Mouse (Mus musculus): ENCODE measurements around the gene Zfp398. TPM values are rescaled to one million over a fixed set of nuclear protein-coding genes. Genes with fewer than 3 reads are reported as not detected.

Gene Zfp398
- polyA plus RNA-seq, 1 experiment from 2014 or later, result 2.2 TPM

DNA sequence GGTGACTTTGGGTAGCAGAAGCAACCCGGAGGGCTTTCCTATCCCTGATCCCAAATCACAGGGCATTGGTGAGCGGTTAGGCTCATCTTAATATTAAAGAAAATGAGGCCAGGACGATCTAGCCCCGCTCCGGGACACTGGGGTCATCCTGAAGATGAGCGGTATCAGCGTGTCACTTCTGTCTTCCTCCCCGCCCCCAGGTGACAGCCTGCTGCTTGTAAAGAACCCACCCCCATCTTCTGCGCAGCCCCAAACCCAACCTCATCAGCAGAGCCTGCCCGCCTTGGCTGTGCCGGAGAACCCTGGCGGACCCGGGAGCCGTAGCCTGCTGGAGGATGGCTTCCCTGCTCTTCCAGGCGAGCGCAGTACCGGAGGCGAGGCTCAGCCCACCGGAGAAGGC, 68.9 kb downstream of the Zfp398 start:
- no peak overlapping the region for H3K27ac ChIP-seq
- H3K9me3 ChIP-seq (replicated peaks), result peaks cover 6% of the 10 kb centered on the region; the same call in 1 of the 2 replicates
- DNase-seq, result no peak
- no peaks in the 10 kb centered on the region for H3K27me3 ChIP-seq
- no peaks in the 10 kb centered on the region for H3K4me1 ChIP-seq (replicated peaks)
- 81% methylated on average over 19 of the region's 19 CpGs for WGBS (ENCODE audit: insufficient replicate concordance)
- peaks cover 71% of the 10 kb centered on the region for H3K36me3 ChIP-seq
- ATAC-seq (ENCODE audit: low read depth), result no peak
- H3K4me3 ChIP-seq (replicated peaks), result no peak overlapping the region
- no peak overlapping the region for H3K4me2 ChIP-seq
- no peak overlapping the region for H3K9ac ChIP-seq

DNA sequence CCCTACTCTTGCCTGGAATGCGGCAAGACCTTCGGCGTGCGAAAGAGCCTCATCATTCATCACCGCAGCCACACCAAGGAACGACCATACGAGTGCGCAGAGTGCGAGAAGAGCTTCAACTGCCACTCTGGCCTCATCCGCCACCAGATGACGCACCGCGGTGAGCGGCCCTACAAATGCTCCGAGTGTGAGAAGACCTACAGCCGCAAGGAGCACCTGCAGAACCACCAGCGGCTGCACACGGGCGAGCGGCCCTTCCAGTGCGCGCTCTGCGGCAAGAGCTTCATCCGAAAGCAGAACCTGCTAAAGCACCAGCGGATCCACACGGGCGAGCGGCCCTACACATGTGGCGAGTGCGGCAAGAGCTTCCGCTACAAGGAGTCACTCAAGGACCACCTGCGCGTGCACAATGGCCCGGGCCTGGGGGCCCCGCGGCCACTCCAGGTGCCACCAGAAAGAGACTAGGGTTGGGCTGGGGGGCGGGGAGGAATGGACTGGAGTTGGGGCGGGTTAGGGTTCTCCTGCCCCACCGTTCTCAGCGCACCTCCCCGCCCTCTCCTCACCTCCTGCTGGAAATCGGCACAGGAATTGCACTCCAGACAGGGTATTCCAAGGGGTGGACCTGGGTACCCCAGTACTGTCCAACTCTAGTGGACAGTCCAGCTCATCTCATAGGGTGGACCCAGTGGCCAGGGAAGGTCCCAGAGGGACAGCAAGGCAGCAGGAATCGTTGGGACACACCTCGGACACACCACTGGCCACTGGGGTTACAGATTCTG, 69.6 kb downstream of the Zfp398 start:
- no peak overlapping the region for H3K27ac ChIP-seq
- H3K36me3 ChIP-seq, result peaks cover 65% of the 10 kb centered on the region
- H3K9ac ChIP-seq, result no peak overlapping the region
- no peaks in the 10 kb centered on the region for H3K4me1 ChIP-seq (replicated peaks)
- 85% methylated on average over 44 of the region's 44 CpGs for WGBS (ENCODE audit: insufficient replicate concordance)
- H3K4me3 ChIP-seq (replicated peaks), result no peak overlapping the region
- H3K4me2 ChIP-seq, result no peak overlapping the region
- DNase-seq (no peak), ATAC-seq (ENCODE audit: low read depth) (no peak)
- peaks cover 6% of the 10 kb centered on the region; the same call in 1 of the 2 replicates for H3K9me3 ChIP-seq (replicated peaks)
- no peaks in the 10 kb centered on the region for H3K27me3 ChIP-seq

DNA sequence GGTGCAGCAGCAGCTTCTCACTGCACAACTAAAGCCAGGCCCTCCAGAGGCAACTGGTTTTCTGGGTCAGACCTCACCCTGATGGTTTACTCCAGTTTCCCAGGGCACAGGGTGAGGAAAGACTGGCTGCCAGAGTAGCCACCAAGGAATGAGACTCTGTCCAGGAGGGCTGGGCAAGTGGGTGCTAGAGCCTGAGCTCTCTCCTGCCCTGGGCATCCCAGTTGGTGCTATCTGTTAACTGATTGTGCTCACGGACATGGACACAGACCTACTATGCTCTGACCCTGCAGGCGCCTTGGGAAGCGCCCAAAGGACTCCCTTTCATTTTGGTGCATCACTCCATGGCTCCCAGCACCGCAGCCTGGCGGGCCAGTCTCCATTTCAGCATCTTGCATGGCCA, 70.9 kb downstream of the Zfp398 start:
- H3K9ac ChIP-seq, result no peak overlapping the region
- H3K9me3 ChIP-seq (replicated peaks), result peaks cover 6% of the 10 kb centered on the region; the same call in 1 of the 2 replicates
- peaks cover 54% of the 10 kb centered on the region for H3K36me3 ChIP-seq
- no peak for ATAC-seq (ENCODE audit: low read depth)
- H3K4me3 ChIP-seq (replicated peaks), result no peak overlapping the region
- WGBS (ENCODE audit: insufficient replicate concordance), result 89% methylated on average over 5 of the region's 5 CpGs
- H3K4me2 ChIP-seq, result no peak overlapping the region
- no peaks in the 10 kb centered on the region for H3K27me3 ChIP-seq
- H3K27ac ChIP-seq, result no peak overlapping the region
- no peak for DNase-seq
- no peaks in the 10 kb centered on the region for H3K4me1 ChIP-seq (replicated peaks)

DNA sequence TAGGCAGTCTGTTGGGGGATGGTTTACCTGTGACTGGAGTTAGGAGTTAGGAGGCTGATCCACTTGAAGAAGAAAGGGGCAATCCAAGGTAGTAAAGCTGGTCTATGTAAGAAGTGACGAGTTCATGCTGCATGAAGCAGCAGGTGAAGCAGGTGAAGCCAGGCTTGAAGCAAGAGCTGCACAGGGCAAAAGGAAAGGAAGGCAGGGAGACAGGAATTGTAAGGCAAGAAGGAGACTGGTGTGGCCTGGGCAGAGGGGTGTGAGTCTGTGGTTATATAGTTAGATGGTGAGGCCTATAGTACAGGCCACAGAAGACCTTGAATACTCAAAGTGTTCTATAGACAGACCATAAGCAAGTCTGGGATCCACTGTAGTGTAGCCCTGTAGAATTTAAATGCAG, 73.5 kb downstream of the Zfp398 start:
- no peak overlapping the region for H3K27ac ChIP-seq
- no peaks in the 10 kb centered on the region for H3K4me1 ChIP-seq (replicated peaks)
- H3K36me3 ChIP-seq, result peaks cover 29% of the 10 kb centered on the region
- no peak overlapping the region for H3K4me3 ChIP-seq (replicated peaks)
- no peak overlapping the region for H3K4me2 ChIP-seq
- 78% methylated on average over 1 of the region's 1 CpGs for WGBS (ENCODE audit: insufficient replicate concordance)
- DNase-seq (no peak), ATAC-seq (ENCODE audit: low read depth) (no peak)
- H3K9ac ChIP-seq, result no peak overlapping the region
- H3K9me3 ChIP-seq (replicated peaks), result peaks cover 6% of the 10 kb centered on the region; the same call in 1 of the 2 replicates
- H3K27me3 ChIP-seq, result no peaks in the 10 kb centered on the region

DNA sequence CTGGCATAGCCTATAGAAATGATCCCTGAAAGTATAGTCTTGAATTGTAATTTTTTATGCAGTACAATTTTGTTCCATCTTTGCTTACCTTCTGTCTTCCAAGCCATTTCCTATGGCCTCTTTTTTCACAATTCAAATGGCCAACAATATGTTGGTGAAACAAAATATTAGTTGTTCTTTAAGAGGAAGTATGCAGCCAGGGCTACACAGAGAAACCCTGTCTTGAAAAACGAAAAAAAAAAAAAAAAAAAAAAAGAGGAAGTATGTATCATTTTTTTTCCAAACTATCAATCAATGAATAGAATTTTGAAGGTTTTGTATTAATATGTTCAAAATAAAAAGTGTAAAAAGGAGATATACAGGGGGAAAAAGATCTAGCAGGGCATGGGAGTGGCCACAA, 76.2 kb downstream of the Zfp398 start:
- 15% methylated on average over 1 of the region's 1 CpGs for WGBS (ENCODE audit: insufficient replicate concordance)
- no peaks in the 10 kb centered on the region for H3K9me3 ChIP-seq (replicated peaks)
- H3K27me3 ChIP-seq, result no peaks in the 10 kb centered on the region
- H3K4me3 ChIP-seq (replicated peaks), result no peak overlapping the region
- no peak overlapping the region for H3K27ac ChIP-seq
- H3K36me3 ChIP-seq, result peaks cover 2% of the 10 kb centered on the region
- DNase-seq, result no peak
- no peak for ATAC-seq (ENCODE audit: low read depth)
- no peak overlapping the region for H3K4me2 ChIP-seq
- no peak overlapping the region for H3K9ac ChIP-seq
- peaks cover 12% of the 10 kb centered on the region for H3K4me1 ChIP-seq (replicated peaks)

- Histone ChIP-seq H3K4me3 (replicated peaks) (no peak overlapping the region), H3K4me1 (replicated peaks) (peaks cover 26% of the 10 kb centered on the region), H3K36me3 (no peaks in the 10 kb centered on the region), H3K9me3 (replicated peaks) (no peaks in the 10 kb centered on the region), H3K27ac (no peak overlapping the region), H3K4me2 (no peak overlapping the region), H3K9ac (no peak overlapping the region), H3K27me3 (no peaks in the 10 kb centered on the region)
- DNase-seq (no peak), ATAC-seq (ENCODE audit: low read depth) (no peak)
- WGBS (ENCODE audit: insufficient replicate concordance), result 48% methylated on average over 3 of the region's 3 CpGs
Measured at GRCm38 (mm10) chr6:47912991-47913390, 77.5 kb downstream of the Zfp398 start.

DNA sequence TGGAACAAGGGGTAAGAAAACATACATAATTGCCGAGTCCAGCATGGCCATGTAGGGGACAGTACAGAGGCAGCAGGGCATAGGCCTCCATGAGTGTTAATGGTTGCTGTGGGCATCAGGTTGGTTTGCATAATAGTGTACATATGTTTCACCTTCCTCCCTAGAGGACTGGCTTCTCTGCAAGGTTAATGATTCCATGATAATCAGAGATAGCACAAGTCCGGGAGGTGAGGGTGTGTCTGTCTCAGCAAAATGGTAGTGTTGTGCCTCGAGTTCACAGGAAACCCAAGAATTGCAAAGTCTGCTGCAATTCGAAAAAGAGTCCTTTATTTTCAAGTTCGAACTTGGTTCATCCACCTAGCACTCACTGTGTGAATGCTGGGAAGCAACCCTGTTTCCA, 81.6 kb downstream of the Zfp398 start:
- Histone ChIP-seq H3K27me3 (no peaks in the 10 kb centered on the region), H3K9me3 (replicated peaks) (no peaks in the 10 kb centered on the region), H3K4me3 (replicated peaks) (no peak overlapping the region), H3K4me2 (0 out of 2 replicates have a peak overlapping the region, but pooled peaks have one; percentile 10), H3K4me1 (replicated peaks) (peaks cover 56% of the 10 kb centered on the region), H3K36me3 (no peaks in the 10 kb centered on the region), H3K9ac (peak overlapping the region; percentile 17; the same call in 1 of the 2 replicates), H3K27ac (peak overlapping the region; percentile 45; the same call in 1 of the 2 replicates)
- no peak for ATAC-seq (ENCODE audit: low read depth)
- no peak for DNase-seq
- 54% methylated on average over 5 of the region's 5 CpGs for WGBS (ENCODE audit: insufficient replicate concordance)

DNA sequence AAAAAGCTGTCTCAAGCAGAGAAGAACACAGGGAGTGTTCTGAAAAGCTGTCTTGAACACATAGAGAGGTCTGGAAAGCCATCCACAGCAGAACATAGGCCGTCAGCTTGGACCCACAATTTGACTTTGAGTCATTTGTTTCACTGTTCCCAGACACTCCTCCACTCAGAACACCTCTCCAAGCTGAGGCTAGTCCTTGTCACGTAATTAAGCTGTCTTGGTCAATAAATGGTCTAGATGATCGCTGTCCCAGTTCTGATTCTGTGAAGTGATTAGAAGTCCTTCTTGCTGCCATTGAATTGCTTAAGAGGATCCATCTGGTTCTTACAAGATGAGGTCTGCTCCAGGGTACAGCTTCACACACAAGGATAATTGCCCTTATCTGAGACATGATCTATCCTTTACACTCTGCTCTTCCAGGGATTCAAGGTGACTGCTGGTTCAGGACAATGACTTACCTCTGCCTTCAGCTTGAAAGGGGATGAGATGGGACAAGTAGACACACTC, 83.4 kb downstream of the Zfp398 start:
- 81% methylated on average over 3 of the region's 3 CpGs for whole genome bisulfite sequencing (ENCODE audit: insufficient replicate concordance)
- Histone ChIP-seq H3K4me3 (replicated peaks) (no peak overlapping the region), H3K4me1 (replicated peaks) (peaks cover 64% of the 10 kb centered on the region), H3K36me3 (no peaks in the 10 kb centered on the region), H3K27ac (peak overlapping the region; percentile 98; the same call in 1 of the 2 replicates), H3K27me3 (no peaks in the 10 kb centered on the region), H3K9ac (no peak overlapping the region), H3K9me3 (replicated peaks) (no peaks in the 10 kb centered on the region), H3K4me2 (no peak overlapping the region)
- DNase-seq (no peak), ATAC-seq (ENCODE audit: low read depth) (no peak)

- 27% methylated on average over 11 of the region's 11 CpGs for WGBS (ENCODE audit: insufficient replicate concordance)
- ATAC-seq (ENCODE audit: low read depth), result peak; percentile 10
- H3K4me3 ChIP-seq (replicated peaks), result peak overlapping the region; percentile 89
- H3K4me2 ChIP-seq, result peak overlapping the region; percentile 76
- peak overlapping the region; percentile 98 for H3K27ac ChIP-seq
- DNase-seq, result no peak
- H3K9me3 ChIP-seq (replicated peaks), result no peaks in the 10 kb centered on the region
- peaks cover 64% of the 10 kb centered on the region for H3K4me1 ChIP-seq (replicated peaks)
- H3K36me3 ChIP-seq, result no peaks in the 10 kb centered on the region
- no peaks in the 10 kb centered on the region for H3K27me3 ChIP-seq
- peak overlapping the region; percentile 93 for H3K9ac ChIP-seq
Measured at GRCm38 (mm10) chr6:47919646-47920446, 84.4 kb downstream of the Zfp398 start.

DNA sequence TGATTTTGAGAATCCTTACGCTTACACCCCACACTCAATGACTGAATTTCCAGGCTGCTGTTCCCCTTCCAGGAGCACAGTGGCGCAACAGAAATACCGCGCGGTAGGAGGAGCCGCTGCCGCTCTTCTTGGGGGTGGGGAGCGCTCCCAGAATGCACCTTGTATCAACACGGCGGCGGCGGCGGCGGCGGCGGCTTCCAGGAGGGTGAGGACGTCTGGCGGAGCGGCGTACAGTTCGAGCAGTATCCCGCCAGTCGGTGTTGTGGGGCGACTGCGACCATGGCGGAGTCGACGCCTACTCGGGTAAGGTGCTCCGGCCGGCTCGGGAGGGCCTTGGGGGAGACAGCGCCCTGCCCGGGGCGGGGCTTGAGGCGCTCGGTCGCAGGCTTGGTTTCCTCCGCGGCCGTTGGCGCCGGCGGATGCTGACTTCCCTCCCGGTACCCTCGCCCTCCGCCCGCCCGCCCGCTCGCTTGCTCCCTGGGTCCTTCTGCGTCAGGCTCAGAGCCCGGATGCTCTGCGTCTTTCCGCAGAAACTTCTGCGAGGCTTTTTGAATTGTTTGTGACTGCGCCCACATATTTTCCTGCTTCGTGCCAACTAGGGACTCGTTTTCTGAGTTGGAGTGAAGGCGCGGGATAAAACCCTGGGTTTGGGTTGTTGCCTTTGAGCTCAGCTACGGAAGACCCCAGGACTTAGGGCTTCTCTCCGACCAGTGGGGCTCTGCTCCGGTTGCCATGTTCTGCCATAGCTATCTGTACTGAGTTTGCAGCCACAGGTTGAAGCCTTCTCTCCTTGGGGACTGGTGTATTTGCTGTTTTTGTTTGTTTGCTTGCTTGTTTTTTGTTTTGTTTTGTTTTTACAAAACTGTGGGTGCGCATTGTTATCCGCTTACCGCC, 85.2 kb downstream of the Zfp398 start, which contains the start of gene Zfp212:
Zfp212 (plus strand) TSS at position 30 of the 894 bp plus-strand sequence.
- H3K4me3 ChIP-seq (replicated peaks), result peak within 1 kb of the TSS; percentile 89
- DNase-seq (peak; percentile 84), ATAC-seq (ENCODE audit: low read depth) (peak; percentile 91)
- under 1% methylated on average over 67 of the region's 67 CpGs for WGBS (ENCODE audit: insufficient replicate concordance)
- no peaks in the 10 kb centered on the region for H3K9me3 ChIP-seq (replicated peaks)
- peaks cover 61% of the 10 kb centered on the region for H3K4me1 ChIP-seq (replicated peaks)
- no peaks in the 10 kb centered on the region for H3K27me3 ChIP-seq
- peak within 1 kb of the TSS; percentile 76 for H3K4me2 ChIP-seq
- peak within 1 kb of the TSS; percentile 98 for H3K27ac ChIP-seq
- H3K36me3 ChIP-seq, result no peaks in the 10 kb centered on the region
- H3K9ac ChIP-seq, result peak within 1 kb of the TSS; percentile 93

Measured in liver, embryonic 13.5 days (tissue).